Mouse (Mus musculus) bone marrow, adult 2 months (tissue): Measurements from ENCODE around the gene Ostn.

Experiments
- CTCF ChIP-seq: fragments of 200-500 bp; IDR thresholded peaks from 2 replicates; pipeline ENCODE4 v1.5.1; 2011; ENCODE audit warnings: low read length, control low read depth; ENCODE audit not compliant: control insufficient read depth, insufficient read depth
- POLR2A ChIP-seq: fragments of 200-500 bp; IDR thresholded peaks from 2 replicates; pipeline ENCODE4 v1.6.1; 2011; ENCODE audit warnings: low read depth, mild to moderate bottlenecking, control low read depth, low read length, borderline replicate concordance; ENCODE audit not compliant: control insufficient read depth

DNA sequence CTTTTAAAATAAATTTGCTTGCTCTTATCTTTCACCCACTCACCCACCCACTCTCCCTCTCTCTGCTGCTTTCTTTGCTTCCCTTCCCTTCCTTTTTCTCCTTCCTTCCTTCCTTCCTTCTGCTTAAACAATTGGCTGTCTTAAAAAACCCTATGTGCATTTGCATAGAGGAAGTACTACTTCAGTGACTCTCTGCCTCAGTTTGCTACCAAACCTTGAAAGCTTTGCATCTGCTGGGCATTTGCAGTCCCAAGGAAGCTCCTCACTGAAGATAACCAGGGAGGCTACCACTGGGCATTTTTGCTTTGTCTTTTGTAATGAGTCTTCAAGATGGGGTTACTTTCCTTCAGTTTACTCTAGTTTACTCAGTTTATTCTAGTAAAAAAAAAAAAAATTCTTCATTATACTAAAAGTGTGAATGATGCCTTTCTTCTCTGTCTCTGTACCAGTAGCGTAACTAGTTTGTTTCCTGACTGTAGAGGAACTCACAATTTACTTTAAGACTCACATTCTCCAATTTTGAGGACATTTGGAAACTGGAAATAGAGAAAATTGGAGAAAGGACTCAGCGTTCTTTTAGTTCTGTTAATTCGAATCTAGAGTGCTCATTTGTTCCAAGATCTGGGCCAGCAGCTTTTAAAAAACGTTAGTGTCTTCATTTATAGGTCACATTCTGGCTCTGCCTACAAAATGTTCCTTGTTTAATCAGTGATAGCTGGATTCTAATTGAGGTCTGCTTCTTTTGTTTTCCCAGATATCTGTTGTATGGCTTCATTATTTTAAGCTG, 88.2 kb downstream of the Ostn start:
- TF ChIP-seq CTCF, result no peak
- no peak for TF ChIP-seq POLR2A
